8 mouse cellular contexts compared by ENCODE assay signal in genomic region chr9:107357651-107358050, GRCm38 (mm10). TPM values are rescaled to one million over a fixed set of nuclear protein-coding genes. Genes with fewer than 3 reads are reported as not detected.
DNase-seq lines count a peak whose midpoint lies in the region; ATAC-seq and TF ChIP-seq lines count a peak whose summit lies in the region.

No protein-coding gene starts in this region.

- H3K4me3 ChIP-seq in G1E (ENCODE audit: low read depth, low read length) = no peak overlapping the region

- H3K9me3 ChIP-seq in G1E (replicated peaks) = no peaks in the 10 kb centered on the region

- peaks cover 59% of the 10 kb centered on the region for H3K4me1 ChIP-seq in G1E (ENCODE audit: insufficient read depth, low read depth, low read length)

- H3K36me3 ChIP-seq in G1E (replicated peaks) = no peaks in the 10 kb centered on the region

- TF ChIP-seq CTCF in G1E (IDR thresholded peaks at IDR 0.05; ENCODE audit: low read depth, low read length) = peak; percentile 83

- no peak for ATAC-seq in G1E (ENCODE audit: extremely low read depth, insufficient number of reproducible peaks, low FRiP score, poor library complexity, severe bottlenecking)
- peak; percentile 58 for ATAC-seq in granulocyte monocyte progenitor cell, adult 5-6 weeks (replicated peaks; ENCODE audit: poor library complexity, severe bottlenecking)

- peaks cover 37% of the 10 kb centered on the region for H3K27me3 ChIP-seq in G1E (ENCODE audit: insufficient read depth, low read length)

- DNase-seq in G1E (ENCODE audit: low spot score) = no peak
- peak; percentile 85 for DNase-seq in adrenal gland, postnatal 14 days
- DNase-seq in embryo, embryonic 11.5 days (ENCODE audit: low read depth, low spot score) = peak; percentile 71
- peak; percentile 53 for DNase-seq in left cerebral cortex, adult 11 months (ENCODE audit: low spot score)
- peak; percentile 84 for DNase-seq in mesoderm, embryonic 11.5 days (ENCODE audit: low read depth, low spot score)
- peak; percentile 57 for DNase-seq in right cerebral cortex, postnatal 25 days
- peak; percentile 52 to 83 for DNase-seq in urinary bladder, postnatal 4 days (ENCODE audit: low spot score in 2 of 2)

RNA-seq across cellular contexts. Expression of gene 6430571L13Rik, which starts 17.2 kb away (rescaled TPM):
- total RNA-seq in G1E (2014; fragmentation: Nextera tagmentation) = 1.3 TPM in 1 of 2 replicates, not detected in the other
- total RNA-seq in G1E (2017) = 0.64 and 0.76 TPM in 2 replicates
- polyA plus RNA-seq in G1E (2012) = 0.29 and 0.46 TPM in 2 replicates
- 2.3 and 2.8 TPM in 2 replicates for total RNA-seq in adrenal gland, postnatal 14 days (2021)
- not detected in 2 replicates for total RNA-seq in granulocyte monocyte progenitor cell, adult 5-6 weeks (2014; fragmentation: Nextera tagmentation)
- not detected in 2 replicates for total RNA-seq in granulocyte monocyte progenitor cell, adult 5-6 weeks (2017)

RNA-seq across cellular contexts. Expression of gene Hemk1, which starts 19.5 kb away (rescaled TPM):
- 29.6 and 42.6 TPM in 2 replicates for total RNA-seq in G1E (2014; fragmentation: Nextera tagmentation)
- total RNA-seq in G1E (2017) = 35.6 and 48.6 TPM in 2 replicates
- polyA plus RNA-seq in G1E (2012) = 9.4 and 11.0 TPM in 2 replicates
- 23.1 and 23.9 TPM in 2 replicates for total RNA-seq in adrenal gland, postnatal 14 days (2021)
- 12.0 and 32.9 TPM in 2 replicates for total RNA-seq in granulocyte monocyte progenitor cell, adult 5-6 weeks (2014; fragmentation: Nextera tagmentation)
- total RNA-seq in granulocyte monocyte progenitor cell, adult 5-6 weeks (2017) = 6.0 and 11.3 TPM in 2 replicates

RNA-seq across cellular contexts. Expression of gene Cacna2d2, which starts 41.8 kb away (rescaled TPM):
- total RNA-seq in G1E (2014; fragmentation: Nextera tagmentation) (not detected in 2 replicates), G1E (2017) (0.05 and 0.06 TPM in 2 replicates)
- 0.09 TPM in 1 of 2 replicates, not detected in the other for polyA plus RNA-seq in G1E (2012)
- 5.1 and 6.6 TPM in 2 replicates for total RNA-seq in adrenal gland, postnatal 14 days (2021)
- total RNA-seq in granulocyte monocyte progenitor cell, adult 5-6 weeks (2014; fragmentation: Nextera tagmentation) = 0.19 TPM in 1 of 2 replicates, not detected in the other
- 0.09 and 0.10 TPM in 2 replicates for total RNA-seq in granulocyte monocyte progenitor cell, adult 5-6 weeks (2017)
